Mouse (Mus musculus) gastrocnemius, adult 18-20 months (tissue): ENCODE measurements around the gene Magi3. TPM values are rescaled to one million over a fixed set of nuclear protein-coding genes. Genes with fewer than 3 reads are reported as not detected.

Experiments
- DNase-seq: peaks from one replicate; pipeline ENCODE4 v3.0.0; 2021; ENCODE audit warnings: low spot score
- long read RNA-seq, 2 experiments: library from polyadenylated mRNA; stranded (forward); transcript quantifications; one replicate each; pipeline ENCODE4 v2.0.0; 2021
- total RNA-seq, 2 experiments: library from RNA; stranded (reverse); gene quantifications; 2 replicates each; pipeline ENCODE4 v1.2.3; 2021

Gene Magi3
- 1 to 10 TPM; 2.0 to 2.4 TPM for total RNA-seq
- long read RNA-seq, experiment 1, full-length matches to known transcripts = 1 of 1 reads
- long read RNA-seq, experiment 1, partial matches to known transcripts = 0 of 1 reads
- long read RNA-seq, experiment 1, other reads (novel, unspliced or antisense) = 0 of 1 reads
- long read RNA-seq, experiment 2, partial matches to known transcripts = 0 of 1 reads
- long read RNA-seq, experiment 2, other reads (novel, unspliced or antisense) = 0 of 1 reads

DNA sequence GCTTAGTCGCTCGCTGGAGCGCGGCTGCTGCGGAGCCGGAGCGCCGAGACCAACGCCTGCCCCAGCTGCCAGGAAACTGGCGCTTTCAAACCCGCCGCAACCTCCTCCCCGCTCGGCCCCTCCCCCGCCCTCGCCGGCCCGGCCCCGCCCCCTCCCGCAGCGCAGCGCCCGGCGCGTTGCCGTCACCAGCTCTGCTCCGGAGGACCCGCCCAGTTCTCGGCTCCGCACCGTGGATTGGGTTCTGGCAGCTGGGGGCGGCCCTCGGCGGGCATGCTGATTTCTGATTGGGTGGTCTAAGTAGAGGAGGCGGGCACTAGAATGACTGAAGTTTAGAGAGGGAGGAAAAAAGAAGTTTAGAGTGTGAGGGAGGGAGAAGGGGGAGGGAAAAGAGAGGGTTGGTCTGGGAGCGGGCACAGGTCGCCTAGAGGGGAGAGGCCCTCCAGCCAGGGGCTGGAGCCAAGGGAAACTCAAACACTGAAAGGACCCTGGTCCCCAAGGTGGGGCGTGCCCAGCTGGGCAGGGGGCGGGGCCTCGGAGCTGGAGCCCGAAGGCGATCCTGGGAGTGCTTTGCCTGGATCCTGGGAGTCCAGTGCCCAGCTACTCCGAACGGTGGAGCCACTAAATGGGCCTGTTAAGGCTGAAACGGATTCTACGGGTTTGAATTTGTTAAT is at the start of gene Magi3:
Gene Magi3 (minus strand): TSS at position 80 of the 671 bp plus-strand sequence.
- DNase-seq = peak; percentile 97

DNA sequence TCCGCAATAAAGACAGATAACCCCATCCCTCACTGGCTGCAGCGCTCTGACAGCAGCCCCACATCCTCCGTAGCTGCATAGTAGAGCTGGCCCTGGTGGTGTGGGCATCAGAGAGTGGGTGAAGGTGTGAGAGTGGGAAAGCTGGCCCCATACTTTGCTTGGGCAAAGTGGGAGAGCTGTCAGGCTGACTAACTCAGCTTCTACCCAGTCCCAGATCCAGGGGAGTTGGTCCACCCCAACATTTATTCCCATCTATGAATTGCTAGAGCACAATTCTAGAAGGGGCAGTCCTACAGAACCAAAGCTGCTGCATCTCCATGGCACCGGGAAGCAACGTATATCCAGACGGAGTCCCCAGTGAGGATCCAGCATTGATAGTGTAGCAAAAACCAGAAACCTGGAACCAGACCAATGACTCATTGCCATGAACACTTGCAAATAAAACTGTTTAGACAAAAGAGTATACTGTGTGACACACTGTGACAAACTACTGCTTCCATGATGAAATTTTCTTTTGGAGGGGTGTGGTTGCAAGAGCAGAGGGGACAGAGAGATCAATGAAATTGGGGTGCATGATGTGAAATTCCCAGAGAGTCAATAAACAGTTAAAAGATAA is 44.5 kb upstream of the Magi3 start:
- no peak for DNase-seq

DNA sequence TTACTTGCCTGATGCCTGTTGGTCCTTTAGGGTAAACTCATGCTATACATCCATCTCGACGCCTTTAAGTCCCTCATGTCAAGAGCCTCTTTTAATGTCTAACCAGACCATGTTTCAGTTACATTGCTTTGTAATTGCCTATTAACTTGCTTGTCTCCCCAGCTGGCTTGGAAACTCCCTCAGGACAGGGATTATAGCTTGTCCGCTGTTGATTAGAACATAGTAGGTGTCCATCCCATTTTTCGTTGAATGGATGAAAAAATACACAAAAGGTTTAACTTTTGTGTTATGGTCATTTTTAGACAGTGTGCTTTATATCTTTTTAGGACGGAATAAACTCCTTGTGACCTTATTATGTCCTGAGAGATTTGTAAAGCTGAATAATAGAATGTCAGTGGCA is 40.0 kb upstream of the Magi3 start:
- no peak for DNase-seq

GRCm38 (mm10) chr3:104259168-104259567 is 39.0 kb upstream of the Magi3 start:
- DNase-seq = no peak

- no peak for DNase-seq
Measured at GRCm38 (mm10) chr3:104257041-104257440, 36.9 kb upstream of the Magi3 start.

DNA sequence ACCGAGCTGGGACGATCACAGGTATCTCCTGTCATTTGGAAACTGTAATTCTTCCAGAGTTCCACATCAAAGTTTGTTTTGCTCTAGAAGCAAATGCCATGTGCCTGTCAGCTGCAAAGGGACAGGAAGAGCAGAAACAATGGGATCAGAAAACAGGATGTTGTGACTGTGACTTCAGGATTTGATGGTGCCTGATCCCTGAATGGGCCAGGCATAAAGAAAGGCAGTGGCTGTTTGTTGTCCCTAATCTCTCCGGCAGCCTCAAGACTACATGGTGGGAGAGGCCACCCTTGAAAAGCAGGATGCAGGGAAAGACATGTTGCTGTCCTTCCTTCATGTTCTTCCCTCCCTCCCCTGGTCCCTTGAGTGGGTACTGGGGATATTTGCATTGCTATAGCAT is 33.6 kb upstream of the Magi3 start:
- DNase-seq = no peak

- DNase-seq = no peak
Measured at GRCm38 (mm10) chr3:104247850-104248249, 27.7 kb upstream of the Magi3 start.

GRCm38 (mm10) chr3:104247057-104247456 is 26.9 kb upstream of the Magi3 start:
- DNase-seq = no peak

DNA sequence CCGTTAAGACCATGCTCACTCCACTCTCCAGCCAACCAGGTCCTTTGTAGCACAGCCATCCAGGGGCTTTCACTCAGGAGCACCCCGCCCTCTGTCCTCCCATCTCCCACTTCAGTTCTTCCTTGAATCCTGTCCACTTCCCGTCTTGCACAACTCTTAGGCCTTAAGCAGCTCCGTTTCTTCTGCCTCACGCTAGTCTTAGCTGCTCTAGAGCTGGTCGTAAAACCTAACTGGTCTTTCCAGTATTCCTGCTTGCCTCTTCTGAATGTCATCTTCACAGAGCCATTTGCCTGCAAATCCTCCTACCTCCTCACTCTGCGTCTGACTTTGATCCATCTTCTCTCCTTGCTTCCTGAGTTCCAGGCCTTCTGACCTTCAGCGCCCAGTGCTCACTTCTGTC is 24.2 kb upstream of the Magi3 start:
- DNase-seq = no peak

GRCm38 (mm10) chr3:104243972-104244371 is 23.8 kb upstream of the Magi3 start:
- no peak for DNase-seq

GRCm38 (mm10) chr3:104239785-104240184 is 19.6 kb upstream of the Magi3 start:
- DNase-seq = no peak

GRCm38 (mm10) chr3:104239376-104239775 is 19.2 kb upstream of the Magi3 start:
- DNase-seq = no peak

- DNase-seq = no peak
Measured at GRCm38 (mm10) chr3:104237846-104238440, 17.8 kb upstream of the Magi3 start.

- DNase-seq = no peak
Measured at GRCm38 (mm10) chr3:104236029-104236428, 15.9 kb upstream of the Magi3 start.

- DNase-seq = no peak
Measured at GRCm38 (mm10) chr3:104235099-104235498, 14.9 kb upstream of the Magi3 start.

GRCm38 (mm10) chr3:104233366-104234312 is 13.5 kb upstream of the Magi3 start:
- DNase-seq = no peak

DNA sequence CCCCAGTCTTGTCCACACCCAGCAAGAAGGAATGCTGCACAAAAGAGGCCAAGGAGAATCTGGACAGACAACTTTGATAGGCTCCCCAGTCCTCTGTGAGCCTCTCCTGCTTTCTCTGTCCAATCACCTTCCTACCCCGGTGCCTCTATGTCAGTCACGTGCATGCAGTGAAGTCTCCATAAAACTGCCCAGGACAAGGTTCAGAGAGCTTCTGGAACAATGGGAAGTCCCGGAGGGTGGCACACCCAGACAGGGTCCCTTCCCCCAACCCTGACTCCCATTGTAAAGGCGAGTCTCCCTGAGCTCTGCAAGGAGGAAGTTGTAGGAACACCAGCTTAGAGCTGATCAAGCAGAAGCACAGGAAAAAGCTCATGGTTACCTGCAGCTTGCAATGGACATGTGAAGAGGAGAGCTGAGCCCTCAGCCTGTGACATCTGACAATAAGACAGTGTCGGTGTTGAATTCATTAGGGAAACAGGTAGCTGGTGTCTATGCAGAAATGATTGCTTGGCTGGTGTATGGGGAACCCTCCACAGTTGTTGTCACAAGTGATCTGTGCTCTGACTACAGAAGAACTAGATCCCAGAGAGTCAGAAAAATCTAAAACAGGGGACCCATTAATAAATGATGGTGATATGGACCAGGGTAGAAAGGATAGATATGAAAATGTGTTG is 7.4 kb upstream of the Magi3 start:
- peak; percentile 4 for DNase-seq

DNA sequence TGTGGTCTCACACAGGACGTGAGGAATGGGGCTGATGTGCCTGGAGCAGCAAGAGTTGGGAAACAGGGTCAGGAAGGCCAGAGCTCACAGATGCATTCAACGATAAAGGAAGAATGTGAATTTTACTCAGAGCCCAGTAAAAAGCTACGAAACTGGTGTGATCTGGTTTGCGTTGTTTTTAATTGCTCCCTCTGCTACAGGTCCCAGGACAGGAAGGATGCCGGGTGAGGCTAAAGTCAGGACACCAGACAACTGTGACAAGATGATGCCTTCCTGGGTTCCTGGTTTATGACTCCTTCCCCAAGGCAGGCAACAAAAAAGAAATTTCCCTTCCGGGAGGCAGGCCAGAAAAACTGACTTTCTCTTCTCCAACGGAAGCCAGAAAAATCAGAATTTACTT is 6.6 kb upstream of the Magi3 start:
- no peak for DNase-seq

DNA sequence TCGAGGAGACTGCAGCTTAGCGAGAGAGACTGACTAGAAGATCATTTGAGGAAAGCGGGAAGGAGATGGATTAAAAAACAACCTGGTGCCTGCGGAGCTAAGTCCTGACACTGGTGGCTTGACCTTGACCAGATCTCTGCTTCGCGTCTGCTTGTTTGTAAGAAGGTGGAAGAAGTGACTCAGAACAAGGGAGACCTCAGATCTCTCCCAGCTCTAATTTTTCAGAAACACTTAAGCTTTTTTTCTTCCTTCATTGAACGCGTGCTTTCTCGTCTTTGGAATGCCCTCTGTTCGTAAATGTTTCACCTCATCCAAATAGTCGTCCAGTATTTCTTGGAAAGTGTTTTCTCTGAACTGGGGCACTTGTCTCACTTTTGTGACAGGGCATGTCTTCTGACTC is 982 bp upstream of the Magi3 start:
- no peak for DNase-seq

GRCm38 (mm10) chr3:104219531-104220294 is 461 bp downstream of the Magi3 start:
- DNase-seq = peak; percentile 22
